Mouse (Mus musculus): ENCODE results near the gene Celf2. TPM values are rescaled to one million over a fixed set of nuclear protein-coding genes. Genes with fewer than 3 reads are reported as not detected.
A peak's percentile ranks its signal among the peaks of the same experiment; 100 is the strongest.

The Celf2 gene
- total RNA-seq, 2 experiments from 2014 or later: 36.6 to 50.3 TPM

DNA sequence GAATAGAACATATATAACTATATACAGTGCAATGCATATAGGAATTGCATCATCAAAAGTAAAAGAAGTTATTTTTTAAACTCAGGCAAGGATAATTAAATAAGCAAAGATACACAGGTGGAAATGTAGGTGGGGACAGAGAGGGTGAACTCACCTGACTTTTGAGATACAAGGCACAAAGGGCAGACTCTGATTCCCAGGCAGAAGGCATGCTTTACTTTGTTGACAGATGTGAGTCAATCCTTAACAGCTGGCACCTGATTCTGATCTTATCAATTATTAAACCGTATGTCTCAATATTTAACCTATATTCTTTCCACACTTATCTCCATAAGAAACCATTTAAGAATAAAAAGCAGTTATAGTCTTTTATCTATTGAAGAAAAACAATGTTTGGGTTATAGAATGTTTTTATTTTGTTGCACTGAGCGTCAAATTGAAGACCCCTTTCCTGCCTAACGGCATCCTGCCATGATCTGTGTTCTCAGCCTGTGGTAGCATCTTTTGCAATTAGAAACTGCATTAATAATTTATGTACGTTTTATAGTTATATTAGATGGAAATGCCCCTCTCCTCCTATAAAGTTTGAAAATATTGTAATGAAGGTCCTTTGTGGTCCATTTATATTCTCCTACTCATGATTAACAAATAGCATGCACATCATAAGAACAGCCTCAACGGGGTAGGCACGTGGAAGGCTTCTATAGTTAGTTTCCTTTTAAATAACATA, 491.8 kb downstream of the Celf2 start:
- no peak for DNase-seq

DNA sequence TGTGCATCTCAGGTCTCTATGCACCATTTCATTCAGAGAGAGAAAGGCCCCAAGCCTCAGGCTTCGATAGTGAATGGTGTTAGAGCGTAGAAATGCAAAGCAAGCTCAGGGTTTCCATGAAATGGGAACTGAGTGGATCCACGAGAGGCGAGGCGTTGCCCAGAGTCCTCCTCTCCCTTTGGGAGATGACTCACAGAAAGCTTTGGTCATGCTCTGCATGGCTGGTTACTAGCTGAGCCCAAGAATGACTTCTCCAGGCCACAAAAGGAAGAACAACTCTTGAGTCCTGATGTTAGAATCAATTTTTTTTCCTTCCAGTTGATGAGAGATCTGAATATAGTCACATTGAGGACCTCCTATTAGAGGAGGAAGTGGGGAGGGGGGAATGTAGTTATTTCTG, 496.2 kb downstream of the Celf2 start:
- peak in 1 of 2 experiments; percentile 1 for DNase-seq

DNA sequence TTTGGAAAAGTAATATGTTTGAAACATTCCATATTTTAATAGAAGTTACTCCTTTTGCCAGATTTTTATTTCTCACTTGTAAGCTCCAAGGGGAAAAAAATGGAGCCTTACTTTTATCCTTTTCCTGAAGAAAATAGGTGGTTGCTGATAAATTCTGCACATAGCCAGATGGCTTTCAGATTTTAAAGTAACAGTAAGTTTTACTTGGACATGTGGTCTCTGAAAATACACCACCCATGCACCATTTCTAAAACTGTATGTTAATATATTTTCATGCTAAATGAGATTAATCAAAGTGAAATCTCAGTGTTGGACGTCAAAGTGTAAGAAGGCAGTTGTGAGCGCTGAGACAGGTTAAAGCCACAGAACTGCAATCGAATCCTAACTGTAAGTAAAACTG, 502.5 kb downstream of the Celf2 start:
- no peak for DNase-seq

DNA sequence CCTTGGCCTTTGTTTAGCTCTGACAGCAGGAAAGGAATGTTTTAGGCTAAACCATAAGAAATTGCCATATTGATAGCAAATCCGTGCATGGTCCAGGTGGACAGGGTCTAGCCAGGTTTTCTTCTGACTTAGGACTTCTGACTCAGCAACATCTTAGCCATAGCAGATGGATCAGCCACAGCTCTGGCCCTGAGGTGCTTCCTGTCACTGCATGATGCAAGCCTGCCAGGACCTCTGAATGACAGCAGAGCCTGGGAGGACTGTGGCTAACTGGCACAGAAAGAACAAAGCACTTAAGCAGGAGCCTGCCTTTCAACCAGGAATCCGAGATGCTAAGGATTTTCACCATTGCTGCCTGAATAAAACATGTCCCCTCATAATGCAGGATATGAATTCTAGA, 507.4 kb downstream of the Celf2 start:
- DNase-seq: no peak

DNA sequence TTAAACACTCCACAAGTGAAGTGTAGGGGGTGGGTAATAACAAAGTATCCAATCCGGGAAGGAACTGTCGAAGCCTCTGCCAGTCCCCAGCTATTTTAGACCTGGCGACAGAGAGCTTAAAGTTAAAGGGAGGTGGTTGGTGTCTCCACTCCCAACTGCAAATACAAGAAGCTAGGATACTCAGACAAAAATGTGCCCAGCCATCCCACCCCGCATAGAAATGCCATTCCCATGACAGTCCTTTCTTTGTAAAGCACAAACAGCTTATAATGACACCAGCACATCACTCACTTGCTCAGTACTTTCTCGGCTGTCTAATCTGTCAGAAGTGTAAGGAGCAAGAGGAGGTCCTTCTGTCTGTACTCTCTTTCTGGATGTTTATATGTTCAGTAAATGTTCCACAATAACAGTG, 518.3 kb downstream of the Celf2 start:
- no peak for DNase-seq

DNA sequence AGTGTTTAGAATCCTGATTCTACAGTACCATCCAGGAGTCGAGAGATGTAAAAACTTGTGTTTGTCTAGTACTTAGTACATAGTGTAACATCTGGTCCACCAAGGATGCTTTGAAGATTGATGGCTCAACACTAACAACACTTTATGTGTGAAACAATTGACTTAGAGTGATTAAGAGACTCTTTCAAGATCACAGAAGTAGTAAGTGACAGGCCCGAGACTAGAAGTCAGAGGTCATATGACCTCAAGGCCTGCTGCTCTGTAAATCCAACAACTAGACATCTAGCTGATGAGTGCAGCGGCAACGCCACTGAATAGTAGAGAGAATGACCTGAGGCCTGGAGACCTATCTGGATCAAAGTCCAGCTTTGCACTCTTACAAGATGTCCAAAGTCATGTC, 523.7 kb downstream of the Celf2 start:
- DNase-seq: no peak

DNA sequence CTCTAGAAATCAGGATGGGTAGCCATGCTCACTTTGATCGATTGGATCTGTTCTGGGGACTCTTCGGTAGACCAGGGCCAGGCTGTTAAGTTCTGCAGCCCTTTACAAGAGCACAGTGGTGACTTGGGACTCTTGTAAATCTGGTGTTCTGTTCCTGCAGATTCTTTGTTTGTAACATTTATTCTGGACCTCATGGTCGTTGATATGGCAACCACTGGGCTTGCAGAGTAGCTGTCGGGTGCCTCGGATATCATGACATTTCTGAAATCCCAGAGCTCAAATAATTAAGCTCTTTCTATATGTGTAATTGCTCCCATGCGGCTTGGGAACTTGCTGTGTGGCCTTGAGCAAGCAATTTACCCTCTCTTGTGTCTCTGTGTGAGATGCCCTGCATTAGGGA, 525.5 kb downstream of the Celf2 start:
- DNase-seq: no peak

DNA sequence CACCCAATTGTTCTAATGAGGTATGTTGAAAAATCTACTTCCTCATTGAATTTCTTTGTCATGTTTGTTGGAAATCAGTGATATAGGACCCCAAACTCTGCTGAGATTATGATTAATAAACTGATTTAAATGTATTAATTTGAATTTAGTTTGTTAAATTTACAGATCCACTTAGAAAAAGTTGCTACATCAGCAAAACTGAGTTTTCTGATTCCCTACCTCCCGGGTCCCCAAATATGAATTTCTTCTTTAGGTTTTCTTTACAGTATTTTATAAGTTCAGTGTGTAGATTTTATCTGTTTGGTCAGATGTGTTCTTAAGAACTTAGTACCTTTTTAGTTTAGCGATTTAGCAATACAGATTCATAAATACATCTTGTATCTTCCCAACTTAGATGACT, 533.1 kb downstream of the Celf2 start:
- no peak for DNase-seq

DNA sequence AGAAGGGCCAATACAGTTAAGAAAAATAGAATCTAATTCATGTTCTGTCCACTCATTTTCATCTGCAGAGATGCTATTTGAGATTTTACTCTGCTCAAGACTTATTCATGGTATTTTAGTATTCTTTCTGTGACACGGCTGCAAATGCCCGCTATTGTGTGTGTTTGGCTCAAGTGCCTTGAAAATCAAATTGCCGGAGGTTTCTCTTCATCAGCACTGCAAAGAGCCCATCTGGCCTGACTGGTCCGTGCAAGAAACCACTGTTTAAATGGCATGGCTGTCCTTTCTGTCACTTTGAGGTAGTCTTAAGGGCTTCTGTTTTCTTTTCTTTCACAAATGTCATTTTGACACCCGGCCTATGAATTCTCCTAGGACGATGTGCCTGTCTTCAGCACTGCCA, 540.1 kb downstream of the Celf2 start:
- no peak for DNase-seq

DNA sequence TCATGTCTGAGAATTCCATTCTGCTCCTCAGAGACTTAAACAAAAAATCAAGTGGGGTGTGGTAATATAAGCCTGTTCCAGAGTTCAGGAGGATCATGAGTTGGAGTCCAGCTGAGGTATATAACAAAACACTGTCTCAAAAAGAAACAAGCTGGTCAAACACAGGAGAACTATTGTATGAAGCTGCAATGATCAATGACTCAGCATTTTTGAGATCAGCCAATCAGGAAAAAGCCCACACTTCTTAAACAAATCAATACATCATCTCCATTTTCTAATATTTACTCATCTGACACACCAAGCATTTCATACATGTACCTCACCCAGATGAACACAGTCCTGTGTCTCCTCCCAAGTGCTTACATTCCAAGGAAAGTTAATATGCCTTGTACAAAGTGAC, 544.1 kb downstream of the Celf2 start:
- no peak for DNase-seq

DNA sequence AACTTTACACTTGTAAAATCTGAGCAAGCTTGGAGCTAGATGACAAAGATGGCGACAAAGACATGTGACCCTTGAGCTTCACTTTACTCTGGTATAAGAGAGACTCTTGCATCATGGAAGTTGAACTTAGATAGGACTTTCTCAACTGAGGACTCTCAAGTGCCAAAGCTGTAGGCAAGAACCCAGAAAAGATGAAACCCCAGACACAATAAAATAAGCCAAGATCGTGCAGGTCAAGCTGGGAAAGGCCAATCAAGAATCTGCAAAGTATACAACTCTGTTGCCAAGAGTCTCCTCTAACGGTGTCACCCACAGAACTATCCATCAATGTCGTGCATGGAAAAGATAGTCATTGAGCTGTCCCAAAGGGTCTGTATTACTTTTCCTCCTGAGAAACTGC, 558.7 kb downstream of the Celf2 start:
- no peak for DNase-seq

DNA sequence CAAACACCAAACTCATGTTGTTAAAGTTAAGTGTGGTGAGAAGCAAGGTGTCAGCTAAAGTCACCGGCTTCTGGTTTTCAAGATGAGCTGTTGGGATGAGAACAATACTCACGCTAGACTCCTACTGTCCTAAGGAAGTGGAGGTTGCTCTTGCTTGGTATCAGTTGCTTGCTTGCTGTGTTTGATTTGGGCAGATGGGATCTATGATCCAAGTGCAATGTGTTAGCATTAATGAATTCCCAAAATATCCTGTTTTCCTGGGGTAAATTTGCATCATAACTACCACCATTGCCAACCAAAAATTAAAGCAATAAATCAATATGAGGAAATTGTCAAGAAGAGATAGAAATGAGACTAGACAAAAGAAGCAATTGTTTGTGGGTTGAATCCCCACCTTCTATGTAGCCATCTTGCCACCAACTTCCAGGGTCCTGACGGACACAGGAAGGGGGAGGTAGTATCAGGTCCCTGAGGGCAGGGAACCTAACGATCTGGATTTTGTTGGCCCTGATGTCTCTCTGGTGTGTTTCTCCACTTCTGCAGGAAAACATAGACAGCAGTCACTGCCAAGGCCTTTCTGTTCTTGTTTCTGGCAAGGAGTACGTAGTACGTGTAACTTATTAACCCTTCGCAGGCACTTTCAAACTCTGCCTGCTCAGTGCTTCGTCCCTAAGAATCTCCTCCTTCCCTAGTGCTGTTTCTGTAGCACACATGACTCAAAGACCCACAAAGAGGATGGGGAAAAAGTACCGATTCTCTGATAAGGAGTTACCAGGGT, 563.5 kb downstream of the Celf2 start:
- DNase-seq: no peak

DNA sequence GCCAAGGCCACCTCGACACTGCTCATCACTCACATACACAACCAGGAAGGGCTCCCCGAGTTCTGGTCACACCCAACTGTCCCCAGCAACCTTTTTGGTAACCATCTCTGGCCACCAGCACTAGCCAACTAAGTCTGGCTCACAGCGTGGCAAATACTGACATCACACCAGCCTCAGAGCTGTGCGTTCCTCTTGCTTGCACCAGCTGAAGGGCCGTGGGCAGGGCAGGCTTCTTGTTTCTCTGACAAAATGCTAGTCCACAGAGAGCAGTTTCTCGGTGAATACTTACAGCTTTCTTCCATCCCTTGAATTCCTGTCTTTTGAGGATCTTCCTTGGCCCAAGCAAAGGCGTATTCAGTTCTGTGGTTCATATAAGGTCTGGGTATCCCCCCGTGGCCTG, 565.7 kb downstream of the Celf2 start:
- no peak for DNase-seq

DNA sequence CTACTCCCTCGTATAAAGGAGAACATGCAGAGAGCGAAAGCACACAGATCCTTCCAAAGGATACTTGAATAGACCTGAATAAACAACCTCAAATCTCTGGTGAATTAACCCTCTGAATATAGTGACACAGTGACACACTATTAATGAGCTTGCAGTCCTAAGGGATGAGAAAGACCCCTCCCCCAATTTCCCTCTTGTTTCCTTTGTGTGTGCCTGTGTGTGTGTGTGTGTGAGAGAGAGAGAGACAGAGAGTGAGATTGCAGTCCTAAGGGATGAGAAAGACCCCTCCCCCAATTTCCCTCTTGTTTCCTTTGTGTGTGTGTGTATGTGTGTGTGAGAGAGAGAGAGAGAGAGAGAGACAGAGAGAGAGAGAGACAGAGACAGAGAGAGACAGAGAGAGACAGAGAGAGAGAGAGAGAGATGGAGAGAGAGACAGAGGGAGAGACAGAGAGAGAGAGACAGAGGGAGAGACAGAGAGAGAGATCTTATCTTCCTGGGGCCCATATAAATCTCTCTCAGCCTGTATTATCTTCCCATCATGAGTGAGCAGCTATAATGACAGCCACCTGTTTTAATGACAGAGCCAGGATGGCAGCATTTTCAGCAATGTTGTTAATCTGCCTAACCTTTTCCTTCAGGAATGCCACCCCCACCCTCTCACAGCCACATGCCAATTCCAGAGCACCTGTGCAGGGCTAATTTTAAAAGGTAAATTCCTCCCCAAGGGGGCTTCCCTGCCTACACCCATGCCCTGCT, 566.5 kb downstream of the Celf2 start:
- no peak for DNase-seq

DNA sequence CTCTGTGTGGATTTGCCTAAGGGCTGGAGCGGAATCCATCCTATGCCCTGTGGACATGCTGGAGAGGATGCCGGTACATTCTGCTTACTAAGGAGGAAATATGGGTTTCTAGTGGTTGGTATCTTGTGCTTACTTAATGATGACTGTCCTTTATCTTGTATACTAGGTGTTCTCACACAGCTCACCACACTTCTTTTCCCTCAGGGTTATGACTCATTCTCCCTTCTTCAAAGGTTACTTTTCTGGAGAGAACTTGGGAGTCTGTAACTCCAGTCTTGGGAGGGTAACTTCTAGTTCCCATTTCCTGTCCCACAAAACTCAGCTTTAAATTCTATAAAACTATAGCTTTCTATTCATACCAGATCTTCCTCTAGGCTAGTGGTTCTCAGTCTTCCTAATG, 570.2 kb downstream of the Celf2 start:
- DNase-seq: no peak

DNA sequence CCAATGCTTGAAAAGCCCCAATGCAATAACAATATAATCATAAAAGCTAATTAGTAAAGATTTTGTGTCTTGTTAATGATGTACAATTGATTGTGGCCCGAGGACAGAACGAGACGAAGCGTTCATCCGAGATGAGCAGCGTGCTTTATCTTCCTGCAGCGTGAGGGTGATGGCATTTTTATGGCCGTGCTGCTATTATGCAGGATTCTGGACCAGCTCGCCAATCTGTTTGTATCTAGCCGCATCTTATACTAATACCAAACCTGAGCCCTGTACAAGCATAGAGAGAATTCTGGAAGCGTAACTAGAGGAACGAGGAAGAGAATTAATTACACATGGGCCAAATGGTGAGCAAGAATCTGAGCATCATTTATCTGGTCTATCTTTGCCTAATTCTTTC, 576.2 kb downstream of the Celf2 start:
- DNase-seq: no peak

DNA sequence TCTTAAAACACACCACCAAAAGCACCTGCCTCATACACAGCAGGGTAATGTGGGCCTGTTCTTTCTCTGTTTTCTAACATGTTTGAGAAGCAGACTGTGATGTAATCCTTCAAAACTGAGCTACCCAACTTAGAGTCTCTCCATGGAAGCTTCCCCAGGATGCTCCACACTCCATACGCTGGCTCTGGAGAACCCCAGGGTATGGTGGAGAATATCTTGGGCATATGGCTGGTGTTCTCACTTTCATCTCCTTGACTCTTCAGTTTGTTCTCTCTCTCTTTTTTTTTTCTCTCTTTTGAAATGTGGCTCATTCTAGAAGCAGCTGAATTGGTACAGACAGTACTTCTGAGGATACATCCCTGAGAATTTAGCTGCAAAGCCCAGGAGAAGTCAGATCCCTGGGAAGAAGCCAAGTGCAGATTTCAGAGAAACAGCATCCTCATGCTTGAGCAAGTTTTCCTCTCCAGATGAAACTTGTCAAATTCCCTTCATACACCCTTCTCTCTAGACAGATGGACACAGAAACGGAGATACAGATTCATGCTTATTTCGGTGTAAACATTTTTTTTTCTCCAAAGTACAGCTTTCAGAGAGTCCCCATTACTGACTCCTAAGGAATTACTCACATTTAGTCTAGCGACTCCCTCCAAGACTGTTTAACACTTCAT, 581.5 kb downstream of the Celf2 start:
- no peak for DNase-seq

DNA sequence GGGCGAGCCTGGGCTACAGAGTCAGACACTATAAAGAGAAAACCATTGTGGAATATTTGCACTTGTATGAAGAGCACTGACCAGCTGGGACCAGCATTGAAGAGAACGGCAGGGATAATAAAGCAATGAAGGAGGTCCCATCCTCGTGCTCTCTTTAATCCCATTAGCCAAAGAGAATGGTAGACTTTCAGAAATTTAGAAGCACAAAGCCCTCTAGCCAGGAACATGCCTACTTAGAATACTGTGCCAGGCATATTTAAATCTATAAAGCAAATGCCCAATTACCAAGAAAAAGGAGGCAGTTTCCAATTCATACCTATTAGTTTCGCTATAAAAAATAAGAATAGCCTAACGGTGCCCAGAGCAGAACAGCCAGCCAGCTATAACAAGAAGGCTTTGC, 583.9 kb downstream of the Celf2 start:
- no peak for DNase-seq

DNA sequence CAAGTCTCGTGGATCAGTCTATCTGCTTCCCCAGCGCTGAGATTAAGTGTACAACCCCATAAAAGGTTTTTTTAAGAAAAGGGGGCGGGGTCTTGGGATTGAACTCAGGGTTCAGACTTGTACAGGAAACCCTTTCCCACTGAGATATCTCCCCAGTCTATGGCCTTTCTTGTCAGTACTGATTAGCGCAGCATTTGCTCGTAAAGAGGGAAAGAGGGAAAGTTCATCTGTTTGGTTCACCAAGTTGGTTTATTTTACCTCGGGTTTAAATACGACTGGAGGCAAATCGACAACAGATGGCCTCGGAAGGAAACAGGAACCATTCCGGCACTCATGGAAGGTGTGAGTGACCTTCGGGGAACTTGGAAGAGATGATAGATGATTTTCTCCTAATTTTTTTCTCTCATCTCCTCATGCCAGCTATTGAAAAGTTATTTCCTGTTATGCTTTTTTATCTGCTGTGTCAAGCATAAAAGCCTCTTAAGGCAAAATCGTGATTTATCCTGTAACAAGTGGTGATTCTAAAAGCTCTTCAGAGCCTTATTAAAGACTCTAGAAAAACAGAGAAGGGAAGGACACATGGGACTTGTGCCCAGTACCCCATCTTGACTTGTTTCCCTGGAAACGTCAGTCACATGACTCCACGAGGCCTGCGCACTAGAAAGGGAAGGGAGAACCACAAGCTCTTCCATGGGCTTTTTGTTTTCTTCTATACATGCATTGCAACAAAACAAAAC, 585.5 kb downstream of the Celf2 start:
- DNase-seq: no peak

DNA sequence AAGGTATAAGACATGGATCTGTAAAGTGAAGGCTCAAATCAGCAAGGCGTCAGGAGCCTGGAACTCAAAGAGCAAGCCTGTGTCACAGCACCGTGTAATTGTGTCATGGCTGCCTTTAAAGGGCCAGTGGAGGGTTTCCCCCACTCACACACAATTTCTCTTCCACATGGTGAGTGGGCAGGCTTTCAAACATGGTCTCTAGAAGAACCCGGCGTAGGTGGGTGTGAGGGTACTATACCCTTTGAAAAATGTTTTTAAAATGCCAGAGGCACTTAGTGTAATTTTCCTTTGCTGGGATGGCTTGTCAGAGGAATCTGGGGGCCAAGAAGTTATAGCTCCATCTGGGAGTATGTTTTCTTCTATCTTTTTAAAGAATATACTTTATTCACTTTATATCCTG, 594.0 kb downstream of the Celf2 start:
- DNase-seq: no peak

DNA sequence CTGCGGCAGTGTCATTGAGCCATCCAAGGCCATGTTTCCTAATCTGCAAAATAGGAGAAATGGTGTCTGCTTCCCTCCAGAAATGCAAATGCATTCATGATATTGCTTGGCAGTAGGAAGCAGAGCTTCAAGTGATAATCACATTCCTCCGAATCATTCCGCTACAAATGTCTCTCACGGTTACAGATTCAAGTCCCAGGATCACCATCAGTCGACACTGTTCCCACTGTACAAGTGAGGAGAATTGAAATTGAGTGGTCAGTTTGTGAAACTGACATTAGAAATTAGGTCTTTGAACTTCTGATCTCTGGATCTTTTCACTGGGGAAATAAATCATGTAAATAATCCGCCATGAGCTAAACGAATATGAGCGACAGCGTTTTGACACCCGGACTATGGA, 596.0 kb downstream of the Celf2 start:
- DNase-seq: no peak

DNA sequence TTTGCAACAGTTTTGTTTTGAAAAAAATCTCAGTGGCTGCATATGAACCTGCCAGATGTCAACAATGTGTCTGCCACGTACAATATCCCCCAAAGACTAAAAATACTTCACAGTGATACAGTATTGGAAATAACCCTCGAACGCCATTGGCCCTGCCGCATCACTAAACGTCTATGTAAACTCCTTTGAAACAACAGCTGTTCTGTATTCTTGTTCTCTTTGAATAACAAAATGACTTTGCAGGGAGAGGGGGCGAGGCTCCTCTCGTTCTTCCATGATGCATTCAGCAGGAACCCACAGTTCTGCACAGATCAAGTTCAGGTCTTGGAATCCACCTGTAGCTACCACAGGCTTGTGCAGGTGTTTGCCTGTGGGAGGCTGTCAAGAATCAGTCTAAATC, 597.4 kb downstream of the Celf2 start:
- DNase-seq: no peak

Data from adrenal gland, postnatal 36 days (tissue).